Mouse (Mus musculus) midbrain, postnatal 0 days (tissue): ENCODE data around the gene Hic1. TPM values are rescaled to one million over a fixed set of nuclear protein-coding genes. Genes with fewer than 3 reads are reported as not detected.

Experiments
- ATAC-seq: fragments of 200-750 bp; cut with Nextera tagmentation; 2 replicates; pipeline ENCODE4 v1.8.0; 2017; ENCODE audit warnings: moderate number of reproducible peaks, mild to moderate bottlenecking, moderate TSS enrichment, moderate library complexity; ENCODE audit not compliant: low FRiP score
- DNase-seq: peaks from one replicate; pipeline ENCODE4 v3.0.0-alpha.2; 2015; ENCODE audit warnings: low spot score
- H3K27ac ChIP-seq: fragments of 300-500 bp; sonication (generic); 2 replicates; pipeline ENCODE4 v1.5.1; 2014; ENCODE audit warnings: low read depth, mild to moderate bottlenecking, low read length, mixed read lengths
- H3K27me3 ChIP-seq: fragments of 300-500 bp; sonication (generic); 2 replicates; pipeline ENCODE4 v1.6.1; 2014; ENCODE audit warnings: low read length, control low read depth, mixed read lengths; ENCODE audit not compliant: insufficient read depth
- H3K36me3 ChIP-seq: fragments of 300-500 bp; sonication (generic); 2 replicates; pipeline ENCODE4 v1.6.1; 2014; ENCODE audit warnings: low read length, control low read depth, mixed read lengths; ENCODE audit not compliant: insufficient read depth
- H3K4me1 ChIP-seq: fragments of 300-500 bp; sonication (generic); 2 replicates; pipeline ENCODE4 v1.6.1; 2014; ENCODE audit warnings: mild to moderate bottlenecking, control low read depth, antibody characterized with exemption, low read length, mixed read lengths; ENCODE audit not compliant: insufficient read depth
- H3K4me2 ChIP-seq: fragments of 300-500 bp; sonication (generic); 2 replicates; pipeline ENCODE4 v1.6.1; 2014; ENCODE audit warnings: low read depth, mild to moderate bottlenecking, low read length, mixed read lengths; ENCODE audit not compliant: poor library complexity, severe bottlenecking
- H3K4me3 ChIP-seq: fragments of 300-500 bp; sonication (generic); 2 replicates; pipeline ENCODE4 v1.5.1; 2014; ENCODE audit warnings: low read depth, mild to moderate bottlenecking, low read length, moderate library complexity
- H3K9ac ChIP-seq: fragments of 300-500 bp; sonication (generic); replicated peaks from 2 replicates; pipeline ENCODE4 v1.6.1; 2014; ENCODE audit warnings: mild to moderate bottlenecking, low read length, moderate library complexity, mixed read lengths; ENCODE audit not compliant: poor library complexity, severe bottlenecking
- H3K9me3 ChIP-seq: fragments of 300-500 bp; sonication (generic); 2 replicates; pipeline ENCODE4 v1.6.1; 2016; ENCODE audit warnings: low read length, control low read depth
- CTCF ChIP-seq: IDR thresholded peaks from 2 replicates; pipeline ENCODE4 v1.5.1; 2016; ENCODE audit warnings: antibody characterized with exemption, mild to moderate bottlenecking
- WGBS: fragments of 180-500 bp; shearing (Covaris S2); extraction: QIAGEN DNeasy Blood & Tissue Kit; methylation state at CpG from one replicate; pipeline ENCODE4 v1.1.7; 2014; 5-methylcytosine and 5-hydroxymethylcytosine counted together
- polyA plus RNA-seq: library from polyadenylated mRNA; unstranded; fragments of >200 nt; fragmentation: Nextera tagmentation; extraction: Ambion mirVana; gene quantifications from 2 replicates; pipeline ENCODE4 v1.2.1, GENCODE M21; 2015
- total RNA-seq: library from RNA; depleted of rRNA; stranded (reverse); fragments of >200 nt; gene quantifications from 2 replicates; pipeline ENCODE4 v1.2.3, GENCODE M21; 2014

The Hic1 gene
- total and polyA plus RNA-seq, 2 experiments from 2014 or later, result 1.5 to 7.1 TPM

GRCm38 (mm10) chr11:75160954-75161353 lies 8.4 kb downstream of the Hic1 start:
- no peaks in the 10 kb centered on the region for H3K4me1 ChIP-seq
- H3K9me3 ChIP-seq, result no peaks in the 10 kb centered on the region
- DNase-seq (no peak), ATAC-seq (no peak)
- H3K4me3 ChIP-seq, result no peak overlapping the region
- WGBS, result 88% methylated on average over 7 of the region's 7 CpGs
- H3K36me3 ChIP-seq, result peaks cover 27% of the 10 kb centered on the region
- TF ChIP-seq CTCF, result no peak
- peaks cover 33% of the 10 kb centered on the region for H3K27me3 ChIP-seq
- no peak overlapping the region for H3K4me2 ChIP-seq
- no peak overlapping the region for H3K9ac ChIP-seq
- no peak overlapping the region for H3K27ac ChIP-seq

GRCm38 (mm10) chr11:75159564-75159963 lies 9.8 kb downstream of the Hic1 start:
- H3K36me3 ChIP-seq, result peaks cover 27% of the 10 kb centered on the region

GRCm38 (mm10) chr11:75158432-75158831 lies 10.9 kb downstream of the Hic1 start:
- TF ChIP-seq CTCF, result no peak
- DNase-seq, result no peak
- H3K4me2 ChIP-seq, result no peak overlapping the region
- H3K4me1 ChIP-seq, result no peaks in the 10 kb centered on the region
- peaks cover 25% of the 10 kb centered on the region for H3K36me3 ChIP-seq
- 96% methylated on average over 14 of the region's 14 CpGs for WGBS
- peaks cover 8% of the 10 kb centered on the region; the same call in 1 of the 2 replicates for H3K27me3 ChIP-seq
- H3K9ac ChIP-seq, result no peak overlapping the region
- H3K4me3 ChIP-seq, result no peak overlapping the region
- H3K27ac ChIP-seq, result no peak overlapping the region
- H3K9me3 ChIP-seq, result no peaks in the 10 kb centered on the region
- ATAC-seq, result no peak

More at GRCm38 (mm10) chr11:75159564-75159963, 9.8 kb downstream of the Hic1 start:
- H3K27me3 ChIP-seq, result peaks cover 19% of the 10 kb centered on the region
- no peak overlapping the region for H3K9ac ChIP-seq
- ATAC-seq (no peak), DNase-seq (no peak)
- no peaks in the 10 kb centered on the region for H3K9me3 ChIP-seq
- no peak overlapping the region for H3K4me2 ChIP-seq
- 66% methylated on average over 2 of the region's 2 CpGs for WGBS
- H3K4me1 ChIP-seq, result no peaks in the 10 kb centered on the region
- TF ChIP-seq CTCF, result peak; percentile 49
- H3K4me3 ChIP-seq, result no peak overlapping the region
- H3K27ac ChIP-seq, result no peak overlapping the region

- no peak overlapping the region for H3K4me3 ChIP-seq
- peaks cover 20% of the 10 kb centered on the region for H3K36me3 ChIP-seq
- H3K27me3 ChIP-seq, result peaks cover 3% of the 10 kb centered on the region; the same call in 1 of the 2 replicates
- no peak overlapping the region for H3K9ac ChIP-seq
- DNase-seq, result no peak
- ATAC-seq, result no peak
- no peaks in the 10 kb centered on the region for H3K9me3 ChIP-seq
- H3K4me2 ChIP-seq, result no peak overlapping the region
- H3K4me1 ChIP-seq, result no peaks in the 10 kb centered on the region
- H3K27ac ChIP-seq, result no peak overlapping the region
- 73% methylated on average over 2 of the region's 2 CpGs for WGBS
- TF ChIP-seq CTCF, result no peak
These were observed 11.4 kb downstream of the Hic1 start for GRCm38 (mm10) chr11:75157901-75158300.

GRCm38 (mm10) chr11:75157037-75157436 lies 12.3 kb downstream of the Hic1 start:
- Histone ChIP-seq H3K9ac (no peak overlapping the region), H3K4me2 (no peak overlapping the region), H3K36me3 (peaks cover 12% of the 10 kb centered on the region), H3K27ac (no peak overlapping the region), H3K4me3 (no peak overlapping the region), H3K9me3 (no peaks in the 10 kb centered on the region), H3K27me3 (no peaks in the 10 kb centered on the region), H3K4me1 (no peaks in the 10 kb centered on the region)
- no peak for DNase-seq
- no peak for ATAC-seq
- TF ChIP-seq CTCF, result no peak
- whole genome bisulfite sequencing, result 38% methylated on average over 4 of the region's 4 CpGs

- Histone ChIP-seq H3K9me3 (no peaks in the 10 kb centered on the region), H3K4me1 (no peaks in the 10 kb centered on the region), H3K27me3 (no peaks in the 10 kb centered on the region), H3K9ac (no peak overlapping the region), H3K4me3 (no peak overlapping the region), H3K27ac (no peak overlapping the region), H3K4me2 (no peak overlapping the region), H3K36me3 (peaks cover 9% of the 10 kb centered on the region)
- TF ChIP-seq CTCF, result no peak
- 73% methylated on average over 5 of the region's 5 CpGs for WGBS
- ATAC-seq (no peak), DNase-seq (no peak)
These were observed 12.9 kb downstream of the Hic1 start for GRCm38 (mm10) chr11:75156416-75156815.
